Mouse (Mus musculus) activated CD4-positive, CD25-positive, alpha-beta regulatory T cell (primary cell): ENCODE data around the gene Rpl15. TPM values are rescaled to one million over a fixed set of nuclear protein-coding genes. Genes with fewer than 3 reads are reported as not detected.

ENCODE experiments used
- polyA plus RNA-seq, 2 experiments: library from polyadenylated mRNA; unstranded; fragments of 100-300 nt; shearing (Covaris generic); gene quantifications; one replicate each; pipeline ENCODE4 v1.2.1; 2017

The Rpl15 gene
- 100 to 1,000 TPM; 535 to 913 TPM for polyA plus RNA-seq

DNA sequence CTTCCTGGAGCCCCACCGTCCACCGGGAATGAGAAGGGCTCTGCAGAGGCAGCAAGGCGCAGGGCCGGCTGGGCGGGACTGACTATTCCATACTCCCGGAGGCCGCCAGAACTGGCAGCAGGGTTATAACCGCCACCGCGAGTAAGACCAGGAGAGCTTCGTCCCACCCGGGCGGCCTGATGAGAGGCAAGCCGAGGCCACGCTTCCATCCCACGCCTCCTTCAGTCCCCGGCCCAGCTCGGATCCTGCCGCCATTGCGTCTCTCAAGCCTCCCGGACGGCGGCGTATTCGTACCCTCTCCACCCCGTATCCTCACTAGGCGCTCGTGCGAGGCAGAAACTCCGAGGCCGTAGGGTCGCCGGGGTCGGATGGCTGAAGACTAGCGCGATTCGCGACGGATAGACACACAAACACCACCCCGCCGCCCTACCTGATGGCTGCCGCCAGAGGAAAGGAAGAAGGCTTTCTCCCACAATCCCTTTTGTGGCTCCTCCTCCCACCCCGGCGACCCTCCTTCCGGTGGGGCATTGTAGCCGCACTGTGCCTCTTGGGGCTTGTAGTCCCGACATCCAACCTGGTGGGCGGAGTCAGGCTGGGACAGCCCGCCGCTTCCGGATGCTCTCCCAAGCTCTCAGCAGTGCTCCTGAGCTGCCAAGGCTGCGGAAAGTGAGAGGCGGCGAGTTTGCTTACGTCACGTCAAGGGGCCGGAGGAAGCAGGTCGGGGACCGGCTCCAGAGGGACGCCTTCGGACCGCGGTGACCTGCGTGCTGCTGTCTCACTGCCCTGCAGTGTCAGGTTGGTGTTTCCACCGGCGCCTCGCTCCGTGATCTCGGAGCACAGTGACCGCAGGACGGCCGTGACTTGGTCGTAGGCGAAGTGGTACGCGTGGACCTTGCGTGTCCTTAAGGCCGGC, at the start of gene Rpl15, which contains the start of gene Nkiras1:
Rpl15 (minus strand) TSS at position 863 of the 913 bp plus-strand sequence.
Nkiras1 (plus strand) TSS at position 608 of the 913 bp plus-strand sequence.

DNA sequence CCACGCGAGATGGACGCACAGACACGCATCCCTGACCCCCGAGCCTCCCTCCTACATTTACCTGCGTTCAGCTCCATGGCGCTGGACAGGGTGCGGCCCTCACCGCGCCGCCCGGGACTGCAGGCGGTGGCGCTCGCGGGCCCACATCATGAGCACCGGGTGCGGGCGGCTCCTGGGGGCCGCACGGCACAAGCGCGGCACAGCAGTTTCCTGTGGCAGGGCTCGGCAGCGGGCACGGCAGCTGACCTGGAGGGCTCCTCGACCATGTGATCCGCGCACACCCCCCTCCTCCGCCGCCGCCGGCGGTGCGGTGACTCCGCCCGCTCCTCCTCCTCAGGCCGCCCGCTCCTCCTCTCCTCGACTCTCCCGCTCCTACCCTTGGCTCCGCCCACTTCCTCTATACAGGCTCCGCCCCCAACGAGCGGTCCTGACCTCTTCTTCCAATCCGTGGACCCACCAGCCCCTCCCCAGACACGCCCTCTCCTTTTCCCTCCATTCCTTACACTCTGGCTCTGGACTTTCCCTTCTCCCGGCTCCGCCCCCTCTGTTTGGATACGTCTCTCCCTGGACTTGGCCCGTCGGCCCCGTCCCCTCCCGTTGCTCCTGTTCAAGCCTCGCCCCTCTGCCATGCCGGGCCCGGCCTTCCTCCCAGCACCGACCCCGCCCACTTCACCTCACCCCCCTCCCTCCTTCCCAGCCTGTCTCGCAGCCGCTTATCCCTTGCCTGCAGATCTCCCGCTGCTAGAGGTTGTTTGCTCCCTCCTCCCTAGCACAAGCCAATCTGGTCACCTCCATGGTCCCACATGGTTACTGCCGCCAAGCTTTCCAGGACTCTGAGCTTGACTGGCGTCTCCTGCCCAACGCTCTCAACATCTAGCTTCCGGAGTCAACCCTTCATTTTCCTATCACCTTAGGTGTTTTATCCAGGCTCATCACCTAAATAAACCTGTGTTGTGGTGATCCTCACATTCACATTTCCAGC, 32.1 kb downstream of the Rpl15 start, which contains the start of gene Nr1d2:
Nr1d2 (minus strand) TSS at position 378 of the 982 bp plus-strand sequence.

Other genes with a start within 250 kb of the Rpl15 start
- 10 to 100 TPM; 19.7 to 28.3 TPM for gene Nr1d2, start 32.3 kb downstream of the Rpl15 start, polyA plus RNA-seq
- gene Nkiras1, start 255 bp downstream of the Rpl15 start, polyA plus RNA-seq = 10 to 100 TPM; 22.0 to 33.6 TPM
- 100 to 1,000 TPM in 1 of 2 experiments, 10 to 100 TPM in 1; 92.1 to 114 TPM for gene Ube2e1, start 60.5 kb upstream of the Rpl15 start, polyA plus RNA-seq